Mouse (Mus musculus): ENCODE data around the gene Ggact.

Gene Ggact

DNA sequence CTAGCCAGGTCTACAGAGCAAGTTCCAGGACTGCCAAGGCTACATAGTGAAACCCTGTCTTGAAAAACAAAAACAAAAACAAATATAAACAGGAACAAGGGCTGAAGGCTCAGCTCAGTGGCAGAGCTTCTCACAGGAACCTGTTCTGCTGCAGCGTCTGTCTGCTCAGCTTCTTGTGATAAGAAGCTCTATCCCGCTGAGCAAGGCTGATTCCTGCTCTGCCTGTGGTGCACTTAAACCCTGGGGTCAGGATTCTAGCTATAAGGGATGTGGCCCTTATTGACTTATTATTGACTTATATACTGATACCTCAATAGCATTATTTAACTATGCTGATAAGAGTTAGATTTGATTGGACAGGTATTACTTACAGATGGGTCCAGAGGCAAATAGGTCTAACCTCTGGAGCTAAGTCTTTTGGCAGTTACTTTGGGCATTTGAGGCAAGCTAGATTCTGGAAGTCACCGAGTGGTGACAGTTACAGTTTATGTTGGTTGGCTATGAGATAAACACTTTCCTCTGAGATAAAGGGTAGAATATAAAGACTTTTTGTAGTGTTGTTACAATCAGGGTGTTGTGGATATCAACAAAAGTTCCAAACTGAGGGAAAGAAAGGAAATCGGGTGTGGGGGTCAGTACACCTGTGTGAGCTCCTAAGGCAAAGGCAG is 48.0 kb downstream of the Ggact start:
- DNase-seq = no peak

DNA sequence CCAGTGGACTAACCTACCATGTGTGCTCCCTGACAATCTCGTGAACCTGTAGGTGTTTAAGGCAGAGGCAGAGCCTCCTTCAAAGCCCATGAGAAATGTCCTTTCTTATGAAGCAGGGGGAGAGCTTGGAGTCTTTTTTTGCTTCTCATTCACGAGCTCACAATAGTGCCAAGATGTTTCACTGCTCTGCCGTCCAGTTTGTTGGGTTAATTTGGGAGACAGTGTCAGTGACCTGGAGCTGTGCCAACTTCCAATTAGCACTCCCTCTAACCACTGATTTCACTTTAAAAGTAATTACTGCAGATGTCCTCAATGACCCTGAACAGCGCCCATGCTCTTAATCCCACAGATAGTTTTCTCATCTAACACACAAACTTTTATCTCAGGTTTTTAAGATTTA is 50.9 kb downstream of the Ggact start:
- peak; percentile 29 for DNase-seq

- DNase-seq = no peak
These were observed 53.8 kb downstream of the Ggact start for GRCm38 (mm10) chr14:122859792-122860191.

DNA sequence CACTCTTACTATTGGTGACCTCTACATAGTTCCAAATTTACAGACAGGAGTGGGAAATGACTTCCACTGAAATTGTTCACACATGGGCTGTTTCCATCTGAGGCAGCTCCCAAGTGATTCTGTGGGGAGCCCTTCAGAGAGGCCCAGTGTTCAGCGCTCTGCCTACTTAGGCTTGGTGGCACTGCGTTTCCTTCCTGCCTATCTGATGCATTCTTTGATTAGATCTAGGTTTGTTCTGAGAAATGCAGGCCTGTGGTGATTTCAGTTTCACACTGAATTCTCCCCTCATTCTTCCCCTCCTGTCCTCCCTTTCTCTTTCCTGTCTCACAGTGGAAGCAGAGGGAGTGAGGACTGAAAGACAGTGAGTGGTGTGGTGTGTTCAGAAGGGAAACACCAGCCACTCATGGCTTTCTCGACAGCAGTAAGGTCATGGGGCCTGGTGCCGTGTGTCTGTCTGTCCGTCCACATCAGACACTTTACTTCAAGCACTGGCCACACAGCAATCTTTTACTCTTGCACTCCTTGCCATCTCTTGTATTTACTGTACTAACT is 61.0 kb downstream of the Ggact start:
- no peak for DNase-seq

GRCm38 (mm10) chr14:122837018-122837417 is 76.5 kb downstream of the Ggact start:
- DNase-seq = no peak

DNA sequence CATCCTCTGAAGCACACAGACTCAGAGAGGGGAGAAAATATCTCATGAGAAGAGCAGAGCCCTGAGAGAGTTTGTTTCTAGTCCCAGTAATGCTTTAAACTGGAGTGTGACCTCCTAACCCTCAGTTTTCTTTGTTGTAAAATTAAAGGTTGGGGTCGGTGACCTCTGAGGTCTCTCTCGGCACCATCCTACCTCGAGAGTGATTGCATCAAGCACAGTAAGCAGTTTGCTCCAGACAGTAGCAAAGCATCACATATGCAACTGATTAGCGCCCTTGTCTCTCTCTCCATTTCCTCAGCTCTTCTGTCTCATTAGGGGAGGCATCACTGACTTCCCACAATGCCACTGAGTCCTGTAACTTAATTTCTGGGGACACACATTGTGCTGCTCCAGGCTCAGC is 77.3 kb downstream of the Ggact start:
- no peak for DNase-seq

GRCm38 (mm10) chr14:122835487-122836190 is 77.9 kb downstream of the Ggact start:
- DNase-seq = no peak

DNA sequence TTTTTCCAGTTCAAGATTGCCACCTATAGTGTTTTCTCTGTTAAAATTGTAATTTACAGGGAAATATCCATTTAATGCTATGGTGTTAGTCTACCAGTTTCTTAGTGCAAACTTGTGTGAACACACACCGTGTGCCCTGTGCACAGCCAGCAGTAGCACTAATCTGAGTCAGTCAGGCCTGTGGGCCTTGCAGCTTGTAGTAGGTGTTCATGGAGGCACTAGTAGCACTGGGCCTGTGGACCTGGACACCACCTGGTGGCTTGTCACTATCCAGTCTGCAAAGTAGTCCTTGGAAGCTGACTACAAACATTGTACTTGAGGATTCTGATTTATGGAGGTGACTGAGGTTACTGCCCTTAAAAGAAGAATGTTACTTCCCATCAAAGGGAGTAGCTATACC is 78.8 kb downstream of the Ggact start:
- no peak for DNase-seq

DNA sequence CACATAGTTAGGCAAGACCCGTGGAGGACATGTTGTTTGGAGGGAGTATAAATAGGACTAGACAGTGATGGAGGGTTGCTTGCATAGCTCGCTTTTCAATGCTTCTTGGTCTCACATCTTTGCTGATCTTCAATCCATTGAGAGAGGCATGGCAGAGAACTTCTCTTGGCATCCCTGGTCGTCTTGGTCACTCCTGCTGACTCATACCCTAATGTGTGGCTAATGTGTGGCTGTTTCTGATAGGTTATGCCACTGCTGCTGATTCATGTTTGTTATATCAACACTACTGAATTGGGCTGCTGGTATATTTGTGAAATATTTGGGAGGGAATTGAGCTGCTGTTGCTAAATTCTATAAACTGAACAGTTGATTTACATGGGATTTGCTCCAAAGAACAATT is 79.9 kb downstream of the Ggact start:
- no peak for DNase-seq

DNA sequence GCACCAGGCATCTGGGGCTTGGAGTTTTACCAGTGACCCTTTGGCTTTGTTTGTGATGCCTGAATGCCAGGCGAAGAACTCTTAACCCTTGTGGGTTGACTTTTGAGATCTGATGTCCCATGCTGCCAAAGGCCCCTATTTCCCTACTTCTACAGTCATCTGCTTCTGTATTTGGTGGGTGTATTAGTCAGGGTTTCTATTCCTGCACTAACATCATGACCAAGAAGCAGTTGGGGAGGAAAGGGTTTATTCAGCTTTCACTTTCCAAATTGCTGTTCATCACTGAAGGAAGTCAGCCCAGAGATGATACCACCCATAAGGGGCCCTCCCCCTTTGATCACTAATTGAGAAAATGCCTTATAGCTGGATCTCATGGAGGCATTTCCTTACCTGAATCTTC is 83.1 kb downstream of the Ggact start:
- DNase-seq = no peak

DNA sequence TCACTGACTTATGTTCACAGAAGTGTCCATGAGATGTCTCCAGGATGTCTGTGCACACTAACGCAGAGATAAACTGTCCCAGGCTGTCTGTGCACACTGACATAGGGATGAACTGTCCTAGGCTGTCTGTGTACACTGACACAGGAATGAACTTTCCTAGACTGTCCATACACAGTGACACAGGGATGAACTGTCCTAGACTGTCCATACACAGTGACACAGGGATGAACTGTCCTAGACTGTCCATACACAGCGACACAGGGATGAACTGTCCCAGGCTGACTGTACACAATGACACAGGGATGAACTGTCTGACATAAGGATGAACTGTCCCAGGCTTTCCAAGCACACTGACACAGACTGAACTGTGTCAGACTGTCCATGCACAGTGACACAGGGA is 88.1 kb downstream of the Ggact start:
- DNase-seq = no peak

- no peak for DNase-seq
These were observed 89.8 kb downstream of the Ggact start for GRCm38 (mm10) chr14:122823791-122824190.

DNA sequence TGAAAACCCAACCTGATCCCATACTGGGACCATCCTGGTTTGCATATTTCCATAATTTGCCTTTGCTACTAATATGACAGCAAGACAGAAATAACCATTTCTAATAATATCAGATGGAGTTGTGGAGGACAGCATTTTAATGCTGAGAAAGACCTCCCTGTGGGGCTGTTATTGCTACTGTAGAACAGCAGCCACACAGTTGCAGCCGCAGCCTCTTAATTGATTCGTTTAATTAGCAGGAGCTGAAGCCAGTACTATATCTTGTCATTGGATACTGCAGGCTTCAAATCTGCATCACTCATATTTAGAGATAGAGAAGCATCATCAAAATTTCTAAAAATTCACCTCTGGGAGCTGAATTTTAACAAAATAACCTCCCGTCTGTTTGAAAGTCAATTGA is 92.6 kb downstream of the Ggact start:
- DNase-seq = no peak

DNA sequence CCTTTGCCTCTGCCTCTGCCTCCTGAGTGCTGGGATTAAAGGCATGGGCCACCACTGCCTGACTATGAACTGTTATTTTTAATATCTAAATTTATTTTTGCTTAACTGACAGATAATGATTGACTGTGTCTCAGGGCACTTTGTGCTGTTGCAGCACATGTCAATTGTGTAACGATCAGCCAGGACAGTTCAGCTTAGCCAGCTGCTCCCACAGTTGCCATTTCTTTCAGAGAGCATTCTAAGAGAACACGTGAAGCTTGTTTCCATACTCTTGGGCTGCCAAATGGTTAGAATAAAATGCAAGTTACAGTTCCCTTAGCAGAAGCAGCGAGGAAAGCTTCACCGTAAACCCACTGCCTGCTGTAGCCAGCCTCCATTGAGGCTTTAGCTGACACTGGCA is 113.3 kb downstream of the Ggact start:
- DNase-seq = no peak

GRCm38 (mm10) chr14:122793368-122793767 is 120.2 kb downstream of the Ggact start:
- no peak for DNase-seq

GRCm38 (mm10) chr14:122790111-122790510 is 123.4 kb downstream of the Ggact start:
- no peak for DNase-seq

GRCm38 (mm10) chr14:122788199-122788598 is 125.4 kb downstream of the Ggact start:
- no peak for DNase-seq

GRCm38 (mm10) chr14:122784701-122785100 is 128.9 kb downstream of the Ggact start:
- DNase-seq = no peak

- DNase-seq = no peak
These were observed 147.1 kb downstream of the Ggact start for GRCm38 (mm10) chr14:122766448-122766847.

All from cerebellum, adult 8-10 months (tissue).